Mouse (Mus musculus) spleen, adult 2 months (tissue): ENCODE results near the gene Sh3bp5. TPM values are rescaled to one million over a fixed set of nuclear protein-coding genes. Genes with fewer than 3 reads are reported as not detected.

Source experiments
- DNase-seq, 2 experiments: peaks; one replicate each; pipeline versions ENCODE4 v3.0.0 to v3.0.0-alpha.2; 2012 to 2021; ENCODE audit warnings: low spot score in 2 of 2, low read depth in 1 of 2
- H3K27ac ChIP-seq: fragments of 200-500 bp; 2 replicates; pipeline ENCODE4 v1.5.1; 2012; ENCODE audit warnings: low read length, inconsistent platforms; ENCODE audit not compliant: insufficient read depth
- H3K27me3 ChIP-seq: fragments of 200-500 bp; 2 replicates; pipeline ENCODE4 v1.6.1; 2012; ENCODE audit warnings: mild to moderate bottlenecking, moderate library complexity, low read length, inconsistent platforms; ENCODE audit not compliant: control insufficient read depth, insufficient read depth
- H3K36me3 ChIP-seq: fragments of 200-500 bp; 2 replicates; pipeline ENCODE4 v1.6.1; 2012; ENCODE audit warnings: mild to moderate bottlenecking, low read length, inconsistent platforms; ENCODE audit not compliant: control insufficient read depth, insufficient read depth
- H3K4me1 ChIP-seq: fragments of 200-500 bp; 2 replicates; pipeline ENCODE4 v1.6.1; 2011; ENCODE audit warnings: inconsistent platforms; ENCODE audit not compliant: control insufficient read depth, insufficient read depth, insufficient read length
- H3K4me3 ChIP-seq: fragments of 200-500 bp; 2 replicates; pipeline ENCODE4 v1.5.1; 2011; ENCODE audit warnings: mild to moderate bottlenecking, inconsistent platforms; ENCODE audit not compliant: insufficient read depth, insufficient read length; ENCODE audit errors: extremely low read depth
- CTCF ChIP-seq: fragments of 200-500 bp; IDR thresholded peaks from 2 replicates; pipeline ENCODE4 v1.5.1; 2011; ENCODE audit warnings: mild to moderate bottlenecking, inconsistent platforms; ENCODE audit not compliant: insufficient read depth, insufficient read length, insufficient replicate concordance; ENCODE audit errors: extremely low read depth
- POLR2A ChIP-seq: fragments of 200-500 bp; IDR thresholded peaks from 2 replicates; pipeline ENCODE4 v1.6.1; 2011; ENCODE audit warnings: low read depth, low read length, inconsistent platforms
- WGBS: fragments of 180-500 bp; shearing (Covaris S2); methylation state at CpG from one replicate; pipeline ENCODE4 v1.1.7; 2018; 5-methylcytosine and 5-hydroxymethylcytosine counted together
- polyA plus RNA-seq: library from polyadenylated mRNA; depleted of rRNA; stranded (reverse); fragments of >200 nt; gene quantifications from 2 replicates; pipeline ENCODE4 v1.2.3, GENCODE M21; 2012

Gene Sh3bp5
- polyA plus RNA-seq, 1 experiment = 36.0 TPM

DNA sequence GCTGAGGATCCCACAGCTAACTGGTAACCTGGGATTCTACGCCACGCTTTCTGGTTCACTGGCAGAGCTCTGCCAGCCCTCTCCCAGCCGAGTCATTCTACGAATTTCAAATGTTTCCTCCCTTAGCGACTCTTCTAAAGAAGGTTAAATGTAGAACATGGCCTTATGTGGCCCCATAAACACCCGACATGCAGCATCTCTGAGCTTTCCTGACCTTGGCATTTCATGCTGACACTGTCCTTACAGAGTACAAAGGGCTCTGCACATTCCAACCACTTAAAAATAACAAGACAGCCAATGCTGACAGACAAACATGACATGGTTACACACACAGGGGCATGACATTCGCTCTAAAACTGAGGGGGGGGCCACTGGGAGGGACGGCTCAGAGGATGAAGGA lies 27.2 kb downstream of the Sh3bp5 start:
- TF ChIP-seq POLR2A (no peak), CTCF (no peak)
- peak overlapping the region; percentile 79 for H3K27ac ChIP-seq
- no peaks in the 10 kb centered on the region for H3K27me3 ChIP-seq
- WGBS = 62% methylated on average over 8 of the region's 8 CpGs
- H3K4me1 ChIP-seq = peaks cover 59% of the 10 kb centered on the region; the same call in 1 of the 2 replicates
- DNase-seq = no peak
- no peak overlapping the region for H3K4me3 ChIP-seq
- H3K36me3 ChIP-seq = peaks cover 22% of the 10 kb centered on the region

DNA sequence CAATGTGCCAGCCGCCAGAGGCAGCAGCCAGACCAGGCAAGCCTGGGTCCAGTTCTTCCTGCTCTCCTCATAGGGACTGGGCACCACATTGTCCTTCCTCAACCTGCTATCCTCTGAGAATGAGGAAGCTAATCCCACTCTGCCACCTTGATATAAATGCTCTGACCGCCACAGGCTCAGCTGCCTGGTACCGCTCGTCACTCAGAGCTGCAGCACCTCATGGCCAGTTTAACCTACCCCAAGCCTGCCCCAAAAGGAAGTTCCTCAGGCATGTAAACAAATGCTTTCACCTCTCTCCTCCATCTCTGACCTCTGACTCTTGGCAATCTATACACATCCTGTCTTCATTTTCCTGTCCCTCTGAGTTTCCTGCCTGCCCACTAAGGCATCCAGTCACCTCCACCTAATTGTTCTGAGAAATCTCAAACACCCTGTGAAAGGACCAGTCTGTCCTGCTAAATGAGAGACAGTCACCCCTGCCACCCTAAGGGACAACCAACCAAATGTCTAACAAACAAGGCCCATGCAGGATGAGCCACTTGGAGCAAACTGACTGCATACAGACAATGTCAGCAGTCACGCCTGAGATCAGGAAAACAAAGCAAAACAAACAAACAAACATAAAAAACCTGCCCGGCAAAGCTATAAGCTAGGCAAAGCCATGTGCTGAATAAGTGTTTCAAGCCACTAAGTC lies 27.8 kb downstream of the Sh3bp5 start:
- no peak overlapping the region for H3K4me3 ChIP-seq
- peaks cover 54% of the 10 kb centered on the region; the same call in 1 of the 2 replicates for H3K4me1 ChIP-seq
- peak overlapping the region; percentile 79 for H3K27ac ChIP-seq
- H3K36me3 ChIP-seq = peaks cover 22% of the 10 kb centered on the region
- 59% methylated on average over 6 of the region's 6 CpGs for WGBS
- H3K27me3 ChIP-seq = no peaks in the 10 kb centered on the region
- no peak for TF ChIP-seq CTCF
- no peak for TF ChIP-seq POLR2A
- no peak for DNase-seq

DNA sequence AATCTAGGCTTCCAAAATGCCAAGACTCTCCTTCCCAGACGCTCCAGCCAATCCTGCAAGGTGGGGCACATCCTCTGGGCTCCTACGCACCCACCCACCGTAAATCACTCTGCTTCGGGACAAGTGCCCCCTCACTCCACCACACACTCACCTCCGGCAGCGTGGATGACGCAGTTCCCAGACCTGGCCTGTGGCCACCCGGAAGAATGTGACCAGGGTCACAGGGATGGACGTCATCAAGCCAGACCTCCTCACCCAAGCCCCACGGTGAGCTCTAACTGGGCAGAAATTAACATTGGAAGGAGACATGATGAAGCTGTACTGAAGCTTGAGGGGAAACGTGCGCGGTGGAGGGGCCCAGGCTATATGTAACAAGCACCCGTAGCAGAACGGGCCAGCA lies 28.7 kb downstream of the Sh3bp5 start:
- peak overlapping the region; percentile 79 for H3K27ac ChIP-seq
- H3K4me3 ChIP-seq = no peak overlapping the region
- TF ChIP-seq POLR2A (no peak), CTCF (no peak)
- peaks cover 49% of the 10 kb centered on the region; the same call in 1 of the 2 replicates for H3K4me1 ChIP-seq
- 93% methylated on average over 15 of the region's 15 CpGs for WGBS
- H3K36me3 ChIP-seq = peaks cover 22% of the 10 kb centered on the region
- no peak for DNase-seq
- H3K27me3 ChIP-seq = no peaks in the 10 kb centered on the region

DNA sequence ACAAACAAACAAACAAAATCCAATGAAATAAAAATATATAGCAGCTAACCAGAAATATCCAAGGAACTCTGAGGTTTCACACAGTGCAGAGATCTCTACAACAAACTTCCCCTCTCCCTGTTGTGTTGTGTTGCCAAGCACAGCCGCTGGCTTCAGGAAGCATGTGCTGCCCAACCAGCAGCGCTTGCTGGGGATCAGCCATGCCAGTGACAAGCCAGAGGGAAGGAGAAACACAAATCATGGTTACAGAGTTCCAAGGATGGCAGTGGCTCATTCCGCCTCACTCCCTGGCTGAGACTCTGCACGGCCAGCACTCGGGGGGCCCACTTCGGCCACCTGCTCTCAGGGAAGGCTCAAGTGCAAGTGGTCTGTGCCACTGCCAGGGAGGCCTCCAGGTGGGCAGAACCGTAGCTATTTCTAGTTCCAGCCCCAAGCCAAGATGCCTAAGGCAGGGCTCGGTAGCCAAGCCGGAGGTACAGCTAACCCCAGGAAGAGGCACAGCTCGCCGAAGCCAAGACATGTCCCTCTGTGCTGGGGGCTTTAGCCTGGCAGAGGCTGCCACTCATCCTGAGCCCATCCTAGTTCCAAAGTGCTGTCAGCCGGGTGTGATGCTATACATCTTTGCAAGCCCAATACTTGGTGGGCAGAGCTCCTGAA lies 29.6 kb downstream of the Sh3bp5 start:
- H3K4me3 ChIP-seq = no peak overlapping the region
- H3K27ac ChIP-seq = peak overlapping the region; percentile 35; the same call in 1 of the 2 replicates
- no peaks in the 10 kb centered on the region for H3K27me3 ChIP-seq
- DNase-seq = no peak
- TF ChIP-seq CTCF = no peak
- TF ChIP-seq POLR2A = no peak
- peaks cover 18% of the 10 kb centered on the region for H3K36me3 ChIP-seq
- H3K4me1 ChIP-seq = peaks cover 54% of the 10 kb centered on the region; the same call in 1 of the 2 replicates
- 88% methylated on average over 12 of the region's 12 CpGs for WGBS

DNA sequence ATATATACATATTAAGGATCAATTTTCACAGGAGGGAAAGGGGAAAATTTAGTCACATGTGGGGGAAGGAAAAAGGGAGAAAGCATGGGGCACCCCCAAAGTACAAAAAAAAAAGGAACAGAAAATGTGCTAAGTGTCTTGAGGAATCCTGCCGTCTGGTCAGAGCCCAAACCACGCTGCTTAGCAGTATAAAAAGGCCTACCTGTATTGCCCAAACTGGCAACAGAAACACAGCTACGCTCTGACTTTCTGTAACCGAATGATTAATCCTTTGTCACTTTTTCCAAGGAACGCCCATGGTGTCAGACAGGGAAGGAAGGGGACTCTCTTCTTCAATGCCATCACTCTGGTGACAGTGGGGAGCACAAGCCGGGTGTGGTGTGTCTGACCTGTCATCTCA lies 30.2 kb downstream of the Sh3bp5 start:
- peaks cover 17% of the 10 kb centered on the region for H3K36me3 ChIP-seq
- H3K4me3 ChIP-seq = no peak overlapping the region
- no peak for DNase-seq
- TF ChIP-seq CTCF (no peak), POLR2A (no peak)
- H3K4me1 ChIP-seq = peaks cover 54% of the 10 kb centered on the region; the same call in 1 of the 2 replicates
- no peaks in the 10 kb centered on the region for H3K27me3 ChIP-seq
- H3K27ac ChIP-seq = peak overlapping the region; percentile 6; the same call in 1 of the 2 replicates
- WGBS = 61% methylated on average over 6 of the region's 6 CpGs

DNA sequence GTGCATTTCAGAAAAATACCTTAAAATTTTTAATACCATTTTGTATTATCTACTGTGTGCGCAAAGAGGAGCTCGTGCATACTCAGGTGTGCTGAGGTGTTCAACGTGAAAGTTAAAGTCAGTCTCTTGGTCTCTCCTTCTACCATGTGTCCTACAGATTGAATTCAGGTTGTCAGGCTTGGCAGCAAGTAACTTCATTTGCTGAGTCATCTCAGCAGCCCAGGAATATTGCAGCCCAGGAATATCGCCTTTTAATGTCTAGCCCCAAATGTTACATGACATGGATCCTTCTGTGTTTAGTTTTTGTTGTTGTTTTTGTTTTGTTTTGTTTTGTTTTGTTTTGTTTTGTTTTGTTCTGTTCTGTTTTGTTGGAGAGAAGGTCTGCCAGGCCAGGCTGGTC lies 31.2 kb downstream of the Sh3bp5 start:
- H3K36me3 ChIP-seq = peaks cover 22% of the 10 kb centered on the region
- WGBS = 96% methylated on average over 4 of the region's 4 CpGs

DNA sequence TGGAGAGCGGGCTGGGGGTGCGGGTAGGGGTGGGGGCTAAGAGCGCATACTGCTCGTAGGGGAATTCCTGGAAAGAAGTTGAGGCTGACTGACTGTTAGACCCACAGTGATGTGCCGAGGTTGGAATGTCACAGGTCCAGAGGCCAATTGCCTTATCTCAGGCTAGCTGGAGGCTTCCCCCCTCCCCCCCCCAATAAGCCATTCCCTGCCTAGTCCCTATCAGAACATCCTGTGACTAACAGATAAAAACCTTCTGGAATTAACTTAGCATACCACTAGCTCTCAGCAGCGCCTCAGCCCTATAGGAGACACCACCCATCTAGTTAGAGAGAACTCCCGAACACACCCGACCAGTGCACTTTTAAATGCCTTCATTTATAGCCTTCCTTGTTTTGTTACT lies 31.9 kb downstream of the Sh3bp5 start:
- H3K27ac ChIP-seq = no peak overlapping the region
- peaks cover 19% of the 10 kb centered on the region for H3K36me3 ChIP-seq
- 86% methylated on average over 8 of the region's 8 CpGs for WGBS

More for the DNA sequence above, 31.2 kb downstream of the Sh3bp5 start:
- TF ChIP-seq CTCF (no peak), POLR2A (no peak)
- no peak for DNase-seq
- Histone ChIP-seq H3K27me3 (no peaks in the 10 kb centered on the region), H3K4me3 (no peak overlapping the region), H3K4me1 (peaks cover 51% of the 10 kb centered on the region; the same call in 1 of the 2 replicates), H3K27ac (no peak overlapping the region)

More for the DNA sequence above, 31.9 kb downstream of the Sh3bp5 start:
- no peak for DNase-seq
- TF ChIP-seq CTCF = no peak
- TF ChIP-seq POLR2A = no peak
- peaks cover 44% of the 10 kb centered on the region; the same call in 1 of the 2 replicates for H3K4me1 ChIP-seq
- no peaks in the 10 kb centered on the region for H3K27me3 ChIP-seq
- H3K4me3 ChIP-seq = no peak overlapping the region
